Mouse (Mus musculus): ENCODE results near the gene Dlg2. TPM values are rescaled to one million over a fixed set of nuclear protein-coding genes. Genes with fewer than 3 reads are reported as not detected.

Gene Dlg2
- polyA plus RNA-seq, 1 experiment from 2014 or later = 30.0 TPM

DNA sequence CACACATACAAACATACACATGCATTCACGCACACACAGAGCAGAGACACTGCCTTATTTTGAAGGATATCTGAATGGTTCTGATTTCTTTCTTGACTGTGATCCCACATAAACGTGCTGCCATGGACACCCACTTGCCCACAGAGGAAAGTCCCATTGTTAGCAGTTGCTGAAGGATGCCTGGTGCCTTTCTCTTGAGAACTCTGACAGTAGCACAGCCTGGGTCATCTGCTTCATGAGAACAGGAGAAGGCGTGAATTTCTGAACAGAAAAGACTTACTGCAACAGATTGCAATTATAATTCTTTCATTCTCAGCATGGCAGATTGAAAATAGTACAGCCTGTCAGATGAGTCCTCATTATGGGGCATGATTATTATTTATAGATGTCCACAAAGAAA is 1442.6 kb downstream of the Dlg2 start:
- H3K27me3 ChIP-seq (ENCODE audit: control insufficient read depth, insufficient read depth, low read length) = no peaks in the 10 kb centered on the region
- ATAC-seq (ENCODE audit: low FRiP score) (no peak), DNase-seq (ENCODE audit: low spot score) (no peak)
- no peak overlapping the region for H3K4me3 ChIP-seq (replicated peaks; ENCODE audit: low read length)
- no peaks in the 10 kb centered on the region for H3K9me3 ChIP-seq (ENCODE audit: control insufficient read depth, low read length)
- no peak overlapping the region for H3K4me2 ChIP-seq (replicated peaks)
- H3K36me3 ChIP-seq (replicated peaks; ENCODE audit: control insufficient read depth, insufficient read depth) = no peaks in the 10 kb centered on the region
- 68% methylated on average over 3 of the region's 3 CpGs for WGBS
- no peak overlapping the region for H3K9ac ChIP-seq
- H3K4me1 ChIP-seq (replicated peaks; ENCODE audit: control insufficient read depth, insufficient read depth, low read length) = 0 out of 2 replicates have a peak, but pooled peaks cover 3% of the 10 kb centered on the region
- no peak overlapping the region for H3K27ac ChIP-seq

DNA sequence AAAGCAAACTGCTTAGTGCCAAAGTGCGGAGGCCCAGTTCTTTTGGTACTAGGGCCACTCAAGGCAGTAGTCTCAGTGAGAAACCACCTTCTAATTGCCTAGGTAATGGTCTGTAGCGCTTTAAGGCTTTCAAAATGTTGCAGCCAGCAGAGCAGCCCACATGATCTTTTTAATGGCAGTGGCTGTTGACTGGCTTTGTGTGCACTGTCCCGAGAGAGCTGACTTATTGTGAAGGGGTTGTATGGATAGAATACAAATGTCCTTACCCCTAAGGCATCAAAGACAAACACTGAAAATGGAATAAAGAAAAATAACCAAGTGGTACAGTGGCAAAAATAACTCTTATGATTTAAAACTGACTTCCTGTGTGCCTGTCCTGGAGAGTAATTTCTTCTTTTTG is 1443.3 kb downstream of the Dlg2 start:
- H3K36me3 ChIP-seq (replicated peaks; ENCODE audit: control insufficient read depth, insufficient read depth) = no peaks in the 10 kb centered on the region
- H3K9me3 ChIP-seq (ENCODE audit: control insufficient read depth, low read length) = no peaks in the 10 kb centered on the region
- no peak overlapping the region for H3K4me3 ChIP-seq (replicated peaks; ENCODE audit: low read length)
- no peaks in the 10 kb centered on the region for H3K27me3 ChIP-seq (ENCODE audit: control insufficient read depth, insufficient read depth, low read length)
- 45% methylated on average over 3 of the region's 3 CpGs for WGBS
- H3K9ac ChIP-seq = no peak overlapping the region
- ATAC-seq (ENCODE audit: low FRiP score) (no peak), DNase-seq (ENCODE audit: low spot score) (no peak)
- 0 out of 2 replicates have a peak, but pooled peaks cover 3% of the 10 kb centered on the region for H3K4me1 ChIP-seq (replicated peaks; ENCODE audit: control insufficient read depth, insufficient read depth, low read length)
- H3K4me2 ChIP-seq (replicated peaks) = no peak overlapping the region
- H3K27ac ChIP-seq = no peak overlapping the region

DNA sequence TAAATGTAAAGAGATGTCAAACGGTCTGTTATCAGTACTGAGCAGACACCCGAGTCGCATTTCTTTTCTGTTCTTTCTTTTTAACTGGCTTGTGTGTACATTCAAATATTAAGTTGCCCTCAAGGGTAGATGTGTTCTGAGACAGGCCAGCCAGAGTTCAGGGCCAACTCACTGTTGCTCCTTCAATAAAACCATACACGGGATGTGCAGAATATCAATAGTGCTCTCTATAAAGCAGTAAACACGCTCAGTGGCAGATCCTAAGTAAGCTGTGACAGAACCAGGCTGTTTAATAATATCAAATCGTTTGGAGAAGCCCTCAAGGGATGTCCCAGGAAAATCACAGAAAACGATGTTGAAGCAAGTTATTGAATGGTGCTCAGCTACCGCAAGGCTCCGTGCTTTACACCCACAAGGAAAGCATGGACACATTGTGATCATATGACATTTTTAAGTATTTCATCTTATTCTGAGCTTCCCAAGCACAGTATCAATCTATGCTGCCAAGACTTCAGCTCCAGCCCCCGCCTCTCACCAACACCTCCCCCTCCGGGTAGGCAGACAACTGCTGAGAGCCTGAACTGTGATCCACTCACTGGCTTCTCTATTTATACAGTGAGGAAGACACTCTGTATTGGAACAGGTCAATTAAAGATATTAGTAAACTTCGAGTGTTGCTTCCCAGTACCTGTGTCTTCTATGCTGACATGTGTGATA is 1458.6 kb downstream of the Dlg2 start:
- H3K27me3 ChIP-seq (ENCODE audit: control insufficient read depth, insufficient read depth, low read length) = no peaks in the 10 kb centered on the region
- ATAC-seq (ENCODE audit: low FRiP score) = peak; percentile 55; the same call in 1 of the 2 replicates

DNA sequence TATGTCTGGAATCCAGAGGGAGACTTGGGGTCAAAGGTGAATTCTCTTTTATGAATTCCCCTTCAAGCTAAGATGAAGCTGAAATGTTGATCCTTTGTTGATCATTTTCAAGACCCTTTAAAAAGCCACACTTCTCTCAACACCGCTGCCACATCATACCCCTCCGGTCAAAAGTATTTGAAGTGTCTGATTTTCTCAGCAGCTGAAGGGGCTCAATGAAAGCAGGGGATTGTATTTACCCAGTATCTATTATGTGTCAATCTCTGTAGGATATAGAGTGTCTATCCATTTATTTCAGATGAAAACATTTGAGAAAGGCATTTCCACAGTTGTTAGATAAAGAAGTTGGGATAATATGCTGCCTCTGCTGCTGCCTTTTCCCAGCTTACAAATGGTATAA is 1459.7 kb downstream of the Dlg2 start:
- no peak for DNase-seq (ENCODE audit: low spot score)
- Histone ChIP-seq H3K4me3 (replicated peaks; ENCODE audit: low read length) (no peak overlapping the region), H3K4me2 (replicated peaks) (no peak overlapping the region), H3K27me3 (ENCODE audit: control insufficient read depth, insufficient read depth, low read length) (no peaks in the 10 kb centered on the region), H3K9ac (no peak overlapping the region), H3K9me3 (ENCODE audit: control insufficient read depth, low read length) (no peaks in the 10 kb centered on the region), H3K4me1 (replicated peaks; ENCODE audit: control insufficient read depth, insufficient read depth, low read length) (peaks cover 7% of the 10 kb centered on the region; the same call in 1 of the 2 replicates), H3K36me3 (replicated peaks; ENCODE audit: control insufficient read depth, insufficient read depth) (no peaks in the 10 kb centered on the region), H3K27ac (no peak overlapping the region)
- ATAC-seq (ENCODE audit: low FRiP score) = no peak
- 53% methylated on average over 2 of the region's 2 CpGs for WGBS

More for the DNA sequence above, 1458.6 kb downstream of the Dlg2 start:
- Histone ChIP-seq H3K9ac (no peak overlapping the region), H3K9me3 (ENCODE audit: control insufficient read depth, low read length) (no peaks in the 10 kb centered on the region), H3K4me1 (replicated peaks; ENCODE audit: control insufficient read depth, insufficient read depth, low read length) (peaks cover 7% of the 10 kb centered on the region; the same call in 1 of the 2 replicates), H3K27ac (no peak overlapping the region), H3K36me3 (replicated peaks; ENCODE audit: control insufficient read depth, insufficient read depth) (no peaks in the 10 kb centered on the region), H3K4me3 (replicated peaks; ENCODE audit: low read length) (no peak overlapping the region), H3K4me2 (replicated peaks) (no peak overlapping the region)
- DNase-seq (ENCODE audit: low spot score) = no peak
- WGBS = 52% methylated on average over 12 of the region's 12 CpGs

DNA sequence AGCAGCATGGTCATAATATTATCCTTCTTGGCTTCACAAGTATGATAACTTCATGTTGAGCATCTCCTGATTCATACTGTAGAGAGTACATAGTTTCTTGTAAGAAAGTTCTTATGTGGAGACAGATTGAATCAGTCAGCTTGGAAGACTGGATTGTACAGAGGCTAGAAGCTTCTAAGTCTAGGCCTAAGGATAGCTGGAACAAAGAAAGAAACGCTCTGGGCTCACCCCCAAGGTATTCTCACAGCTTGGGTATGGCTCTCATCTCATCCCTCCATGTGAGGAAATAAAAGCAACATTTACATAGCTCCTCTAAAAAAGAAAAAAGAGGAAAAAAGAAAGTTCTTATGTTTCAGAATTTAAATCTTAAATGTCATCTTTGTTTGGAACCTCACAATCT is 1466.8 kb downstream of the Dlg2 start:
- H3K4me3 ChIP-seq (replicated peaks; ENCODE audit: low read length) = no peak overlapping the region
- H3K27me3 ChIP-seq (ENCODE audit: control insufficient read depth, insufficient read depth, low read length) = no peaks in the 10 kb centered on the region
- H3K36me3 ChIP-seq (replicated peaks; ENCODE audit: control insufficient read depth, insufficient read depth) = no peaks in the 10 kb centered on the region
- no peak for ATAC-seq (ENCODE audit: low FRiP score)
- WGBS = 79% methylated on average over 1 of the region's 1 CpGs
- no peak overlapping the region for H3K4me2 ChIP-seq (replicated peaks)
- no peak for DNase-seq (ENCODE audit: low spot score)
- H3K9ac ChIP-seq = no peak overlapping the region
- no peak overlapping the region for H3K27ac ChIP-seq
- no peaks in the 10 kb centered on the region for H3K4me1 ChIP-seq (replicated peaks; ENCODE audit: control insufficient read depth, insufficient read depth, low read length)
- no peaks in the 10 kb centered on the region for H3K9me3 ChIP-seq (ENCODE audit: control insufficient read depth, low read length)

DNA sequence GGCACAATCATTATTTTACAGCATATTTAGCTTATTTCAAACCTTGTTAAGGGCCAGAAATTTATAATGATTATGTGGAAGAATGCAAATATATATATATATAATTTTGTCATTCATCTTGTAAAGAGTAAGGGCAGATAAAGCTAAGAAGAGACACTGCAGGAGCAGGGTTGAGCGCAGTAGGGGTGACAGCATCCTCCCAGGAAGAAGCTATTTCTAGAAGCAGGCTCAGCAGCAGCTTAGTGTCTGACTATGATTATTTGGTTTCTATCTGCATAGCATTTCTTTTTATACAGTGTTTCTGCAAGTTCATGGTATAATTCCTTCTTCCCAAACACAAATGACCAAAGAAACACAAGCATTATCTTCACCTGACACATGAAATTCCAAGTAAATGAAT is 1479.1 kb downstream of the Dlg2 start:
- no peaks in the 10 kb centered on the region for H3K27me3 ChIP-seq (ENCODE audit: control insufficient read depth, insufficient read depth, low read length)
- H3K9ac ChIP-seq = no peak overlapping the region
- no peaks in the 10 kb centered on the region for H3K9me3 ChIP-seq (ENCODE audit: control insufficient read depth, low read length)
- no peaks in the 10 kb centered on the region for H3K36me3 ChIP-seq (replicated peaks; ENCODE audit: control insufficient read depth, insufficient read depth)
- 100% methylated on average over 1 of the region's 1 CpGs for WGBS
- H3K4me2 ChIP-seq (replicated peaks) = no peak overlapping the region
- no peak overlapping the region for H3K27ac ChIP-seq
- DNase-seq (ENCODE audit: low spot score) (no peak), ATAC-seq (ENCODE audit: low FRiP score) (no peak)
- no peaks in the 10 kb centered on the region for H3K4me1 ChIP-seq (replicated peaks; ENCODE audit: control insufficient read depth, insufficient read depth, low read length)
- H3K4me3 ChIP-seq (replicated peaks; ENCODE audit: low read length) = no peak overlapping the region

DNA sequence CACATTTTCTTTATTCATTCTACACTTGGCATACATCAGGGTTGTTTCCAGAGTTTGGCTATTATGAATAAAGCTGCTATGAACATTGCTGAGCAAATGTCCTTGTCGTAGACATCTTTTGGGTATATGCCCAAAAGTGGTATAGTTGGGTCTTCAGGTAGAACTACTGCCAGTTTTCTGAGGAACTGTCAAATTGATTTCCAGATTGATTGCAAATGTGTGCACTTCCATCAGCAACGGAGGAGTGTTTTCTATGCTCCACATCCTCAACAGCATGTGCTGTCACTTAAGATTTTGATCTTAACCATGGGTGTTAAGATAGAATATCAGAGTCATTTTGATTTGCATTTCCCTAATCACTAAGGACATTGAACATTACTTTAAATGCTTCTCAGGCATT is 1486.5 kb downstream of the Dlg2 start:
- ATAC-seq (ENCODE audit: low FRiP score) (no peak), DNase-seq (ENCODE audit: low spot score) (no peak)
- Histone ChIP-seq H3K9ac (no peak overlapping the region), H3K9me3 (ENCODE audit: control insufficient read depth, low read length) (no peaks in the 10 kb centered on the region), H3K27ac (no peak overlapping the region), H3K27me3 (ENCODE audit: control insufficient read depth, insufficient read depth, low read length) (no peaks in the 10 kb centered on the region), H3K36me3 (replicated peaks; ENCODE audit: control insufficient read depth, insufficient read depth) (no peaks in the 10 kb centered on the region), H3K4me1 (replicated peaks; ENCODE audit: control insufficient read depth, insufficient read depth, low read length) (no peaks in the 10 kb centered on the region), H3K4me3 (replicated peaks; ENCODE audit: low read length) (no peak overlapping the region), H3K4me2 (replicated peaks) (no peak overlapping the region)
- 89% methylated on average over 2 of the region's 2 CpGs for WGBS

DNA sequence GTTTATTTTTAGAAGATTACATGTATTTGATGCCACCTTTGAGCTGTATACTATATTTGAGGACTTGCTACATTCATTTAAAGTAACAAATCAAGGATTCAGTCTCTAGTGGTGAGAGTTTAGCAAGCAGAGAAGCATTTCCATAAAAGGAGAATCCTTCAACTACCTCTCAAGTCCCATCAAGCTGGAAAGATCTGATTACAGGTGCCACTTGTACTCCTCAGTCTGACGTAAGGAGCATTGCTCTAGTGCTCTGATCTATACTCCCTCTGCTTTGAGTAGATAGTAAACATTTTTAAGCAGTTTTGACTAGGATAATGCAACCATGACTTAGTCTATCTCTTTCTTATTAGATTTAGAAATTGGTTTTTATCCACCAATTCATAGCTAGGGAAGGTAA is 1496.5 kb downstream of the Dlg2 start:
- Histone ChIP-seq H3K9ac (no peak overlapping the region), H3K4me2 (replicated peaks) (no peak overlapping the region), H3K4me3 (replicated peaks; ENCODE audit: low read length) (no peak overlapping the region), H3K27me3 (ENCODE audit: control insufficient read depth, insufficient read depth, low read length) (no peaks in the 10 kb centered on the region), H3K9me3 (ENCODE audit: control insufficient read depth, low read length) (no peaks in the 10 kb centered on the region), H3K36me3 (replicated peaks; ENCODE audit: control insufficient read depth, insufficient read depth) (no peaks in the 10 kb centered on the region), H3K27ac (no peak overlapping the region), H3K4me1 (replicated peaks; ENCODE audit: control insufficient read depth, insufficient read depth, low read length) (no peaks in the 10 kb centered on the region)
- DNase-seq (ENCODE audit: low spot score) = no peak
- ATAC-seq (ENCODE audit: low FRiP score) = no peak
- WGBS = 75% methylated on average over 1 of the region's 1 CpGs

DNA sequence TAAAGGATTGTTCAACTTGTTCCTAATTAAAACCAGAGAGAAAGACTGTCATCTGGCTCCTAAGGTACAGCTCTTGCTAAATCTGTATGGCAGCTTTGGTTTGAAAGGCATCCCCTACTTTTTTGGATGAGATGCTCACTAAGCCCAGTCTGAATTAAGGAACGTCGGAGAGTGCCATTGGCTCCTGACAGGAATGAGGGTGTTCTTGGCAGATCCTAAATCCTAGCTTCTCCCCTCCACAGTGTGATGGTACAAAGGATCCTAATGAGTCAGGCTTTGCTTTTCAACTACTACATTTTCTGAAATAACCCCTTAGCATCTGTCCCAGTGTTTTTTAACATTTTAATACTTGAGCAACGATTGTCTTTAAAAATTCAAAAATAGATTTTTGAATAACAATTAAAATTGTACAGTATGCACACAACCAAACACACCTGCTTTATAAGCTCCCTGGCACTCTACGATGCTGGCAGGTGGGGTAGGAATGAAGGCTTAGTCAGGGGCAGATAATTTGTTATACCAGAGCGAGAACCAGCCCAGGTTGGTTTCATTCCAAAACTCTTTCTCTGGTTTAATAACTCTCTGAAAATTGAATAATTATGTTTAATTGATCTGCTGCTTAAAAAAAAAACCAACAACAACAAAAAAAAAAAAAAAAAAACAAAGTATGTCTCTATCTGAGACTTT is 1527.4 kb downstream of the Dlg2 start:
- H3K27me3 ChIP-seq (ENCODE audit: control insufficient read depth, insufficient read depth, low read length) = no peaks in the 10 kb centered on the region
- H3K4me2 ChIP-seq (replicated peaks) = no peak overlapping the region
- no peak overlapping the region for H3K4me3 ChIP-seq (replicated peaks; ENCODE audit: low read length)
- H3K9ac ChIP-seq = no peak overlapping the region
- no peaks in the 10 kb centered on the region for H3K4me1 ChIP-seq (replicated peaks; ENCODE audit: control insufficient read depth, insufficient read depth, low read length)
- DNase-seq (ENCODE audit: low spot score) (no peak), ATAC-seq (ENCODE audit: low FRiP score) (no peak)
- WGBS = 85% methylated on average over 5 of the region's 5 CpGs
- H3K9me3 ChIP-seq (ENCODE audit: control insufficient read depth, low read length) = no peaks in the 10 kb centered on the region
- H3K27ac ChIP-seq = no peak overlapping the region
- no peaks in the 10 kb centered on the region for H3K36me3 ChIP-seq (replicated peaks; ENCODE audit: control insufficient read depth, insufficient read depth)

Measured in hindbrain, embryonic 14.5 days (tissue).